Mouse (Mus musculus) testis, adult 2 months (tissue): Measurements from ENCODE around the gene Igflr1.

ENCODE experiments used
- CTCF ChIP-seq: fragments of 200-500 bp; IDR thresholded peaks from 2 replicates; pipeline ENCODE4 v1.5.1; 2012; ENCODE audit warnings: low read depth, mild to moderate bottlenecking, inconsistent platforms, low read length, moderate library complexity; ENCODE audit not compliant: control insufficient read depth, insufficient read depth, insufficient replicate concordance
- POLR2A ChIP-seq: fragments of 200-500 bp; IDR thresholded peaks from 2 replicates; pipeline ENCODE4 v1.6.1; 2012; ENCODE audit warnings: low read depth, mild to moderate bottlenecking, inconsistent platforms, low read length, moderate library complexity; ENCODE audit not compliant: control insufficient read depth

GRCm38 (mm10) chr7:30550603-30551002 is 14.6 kb upstream of the Igflr1 start:
- TF ChIP-seq CTCF (no peak), POLR2A (no peak)
